Mouse (Mus musculus) embryonic fibroblast, embryonic 13.5 days (primary cell): ENCODE measurements around the gene Nagpa.

Experiments
- CTCF ChIP-seq: IDR thresholded peaks from 2 replicates; pipeline ENCODE4 v1.5.1; 2011; ENCODE audit warnings: mild to moderate bottlenecking, control low read depth, low read length, moderate library complexity, borderline replicate concordance; ENCODE audit not compliant: insufficient read depth
- POLR2A ChIP-seq: IDR thresholded peaks from 2 replicates; pipeline ENCODE4 v1.6.1; 2011; ENCODE audit warnings: low read depth, mild to moderate bottlenecking, control low read depth, low read length, moderate library complexity

GRCm38 (mm10) chr16:5168038-5168437 lies 35.8 kb downstream of the Nagpa start:
- TF ChIP-seq POLR2A, result no peak
- no peak for TF ChIP-seq CTCF
